Mouse (Mus musculus): Measurements from ENCODE around the gene Gzmm.
A peak's percentile ranks its signal among the peaks of the same experiment; 100 is the strongest.

Gene Gzmm

GRCm38 (mm10) chr10:79704065-79704969 is 15.5 kb downstream of the Gzmm start, which contains the start of gene Bsg:
Bsg (plus strand) TSS chr10:79704491.
- peak; percentile 100 for DNase-seq

DNA sequence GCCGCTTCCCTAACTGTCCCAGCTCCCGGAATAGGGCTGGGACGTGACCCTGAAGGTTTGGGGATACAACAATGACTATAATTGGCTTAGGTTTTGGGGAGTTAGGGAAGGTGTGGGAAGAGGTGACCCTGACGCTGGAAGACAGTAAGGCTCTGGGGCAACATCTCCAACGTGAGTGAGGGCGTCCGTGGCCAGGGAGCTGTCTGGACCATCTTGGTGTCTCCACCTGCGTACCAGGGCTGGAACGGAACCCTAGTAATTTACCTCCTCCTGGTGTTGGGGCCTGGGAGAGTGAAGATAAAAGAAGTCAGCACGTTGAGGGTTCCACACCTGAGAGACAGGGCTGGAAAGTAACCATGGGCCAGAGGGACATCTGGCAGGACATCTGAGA is 16.1 kb downstream of the Gzmm start:
- DNase-seq = no peak

DNA sequence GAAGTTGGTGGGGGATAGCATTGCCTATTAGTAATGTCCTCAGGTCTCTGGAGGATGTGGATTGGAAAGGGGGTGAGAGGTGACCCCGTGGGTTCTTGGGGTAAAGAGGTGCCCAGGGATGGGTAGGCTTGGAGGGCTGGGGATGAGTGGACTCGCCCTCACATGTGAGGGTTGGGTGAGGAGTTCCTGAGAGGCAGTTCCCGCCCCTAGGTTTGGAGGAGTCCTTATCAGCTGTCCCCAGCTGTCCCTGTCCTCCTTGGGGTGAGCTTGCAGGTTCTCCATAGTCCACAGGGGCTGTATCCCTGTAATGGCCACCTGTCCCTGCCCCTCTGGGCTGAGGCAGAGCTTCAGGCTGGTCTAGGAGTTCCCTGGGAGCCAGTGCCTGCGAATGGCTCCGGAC is 17.1 kb downstream of the Gzmm start:
- DNase-seq = no peak

GRCm38 (mm10) chr10:79706406-79707094 is 17.7 kb downstream of the Gzmm start:
- DNase-seq = no peak

GRCm38 (mm10) chr10:79707162-79707561 is 18.3 kb downstream of the Gzmm start:
- no peak for DNase-seq

DNA sequence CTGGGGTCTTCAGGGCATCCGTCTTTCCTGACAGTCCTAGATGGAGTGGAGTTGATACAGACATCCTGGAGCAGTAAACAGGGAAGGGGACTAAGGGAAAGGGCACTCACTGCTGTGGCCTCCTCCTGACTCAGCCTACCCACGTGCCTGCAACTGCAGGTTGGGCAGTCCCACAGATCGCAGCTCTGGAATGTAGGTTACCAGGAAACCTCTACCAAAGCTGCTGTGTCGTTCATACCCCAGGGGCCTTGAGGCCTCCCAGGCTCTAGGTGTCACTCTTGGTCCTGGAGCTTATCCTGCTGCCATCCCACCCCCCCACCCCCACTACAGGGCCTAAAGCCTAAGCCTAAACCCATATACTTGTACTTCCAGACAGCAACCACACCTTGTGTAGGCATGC is 18.9 kb downstream of the Gzmm start:
- no peak for DNase-seq

GRCm38 (mm10) chr10:79708668-79709067 is 19.8 kb downstream of the Gzmm start:
- DNase-seq = peak; percentile 94

- DNase-seq = peak; percentile 92
Measured at GRCm38 (mm10) chr10:79709307-79709706, 20.5 kb downstream of the Gzmm start.

- DNase-seq = peak; percentile 91
Measured at GRCm38 (mm10) chr10:79712029-79712428, 23.2 kb downstream of the Gzmm start.

GRCm38 (mm10) chr10:79712499-79713126 is 23.8 kb downstream of the Gzmm start:
- DNase-seq = peak; percentile 96

- no peak for DNase-seq
Measured at GRCm38 (mm10) chr10:79713163-79713562, 24.3 kb downstream of the Gzmm start.

GRCm38 (mm10) chr10:79714996-79715395 is 26.2 kb downstream of the Gzmm start:
- DNase-seq = no peak

- DNase-seq = no peak
Measured at GRCm38 (mm10) chr10:79716254-79716987, 27.6 kb downstream of the Gzmm start, which contains the start of gene Hcn2. Hcn2 (plus strand) TSS chr10:79716634.

- no peak for DNase-seq
Measured at GRCm38 (mm10) chr10:79716988-79717355, 28.2 kb downstream of the Gzmm start.

DNA sequence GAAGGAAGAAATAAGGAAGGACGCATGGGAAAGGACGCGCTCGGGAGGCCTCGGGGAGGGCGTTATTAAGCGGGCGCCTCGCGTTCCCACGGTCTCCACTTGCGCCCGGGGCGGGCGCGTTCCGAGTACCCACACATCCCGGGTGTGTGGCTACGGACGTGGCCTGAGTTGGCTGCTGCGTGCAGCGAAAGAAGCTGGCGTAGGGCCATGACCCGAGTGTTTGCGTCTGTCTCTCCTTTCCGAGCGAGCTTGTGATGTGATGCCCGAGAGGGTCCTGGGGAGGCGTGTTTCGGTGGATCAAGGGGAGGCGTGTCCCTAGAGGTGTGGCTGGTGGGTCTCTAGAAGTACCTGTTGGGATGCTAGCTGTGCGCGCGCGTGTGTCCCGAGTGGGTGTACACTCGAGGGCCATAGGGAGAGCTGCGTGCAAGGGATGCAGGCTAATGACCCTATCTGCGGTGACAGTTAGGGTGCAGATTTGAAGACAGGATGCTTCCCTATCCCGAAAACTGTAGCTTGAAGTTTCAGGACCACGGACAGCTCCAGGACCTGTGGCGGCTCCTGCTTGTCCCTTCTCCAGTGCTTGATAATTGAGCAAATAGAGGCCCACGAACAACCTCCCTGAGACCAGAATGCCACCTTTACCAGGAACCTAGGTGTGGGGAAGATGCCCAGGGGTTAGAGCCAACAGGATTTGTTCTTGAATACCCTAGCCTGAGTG is 29.0 kb downstream of the Gzmm start:
- no peak for DNase-seq

DNA sequence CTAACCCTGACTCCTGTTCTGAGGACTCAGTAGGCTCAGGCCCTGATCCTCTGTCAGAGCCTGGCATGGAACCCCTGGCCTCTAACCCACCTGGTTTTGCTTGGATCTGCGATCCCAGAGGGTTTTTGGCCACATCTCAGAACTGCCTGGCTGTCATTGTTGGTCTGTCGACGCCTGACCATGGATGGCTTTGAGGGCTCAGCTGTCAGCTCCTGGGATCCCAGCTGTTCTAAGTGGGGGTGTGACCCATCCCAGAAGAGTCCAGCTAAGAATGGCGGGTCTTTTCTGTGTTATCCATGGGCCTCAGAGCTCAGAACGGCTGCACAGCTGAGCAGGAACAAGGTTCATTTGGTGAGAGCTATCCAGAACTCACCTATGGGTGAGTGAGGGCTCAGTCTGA is 32.3 kb downstream of the Gzmm start:
- no peak for DNase-seq

- DNase-seq = no peak
Measured at GRCm38 (mm10) chr10:79723047-79723446, 34.2 kb downstream of the Gzmm start.

DNA sequence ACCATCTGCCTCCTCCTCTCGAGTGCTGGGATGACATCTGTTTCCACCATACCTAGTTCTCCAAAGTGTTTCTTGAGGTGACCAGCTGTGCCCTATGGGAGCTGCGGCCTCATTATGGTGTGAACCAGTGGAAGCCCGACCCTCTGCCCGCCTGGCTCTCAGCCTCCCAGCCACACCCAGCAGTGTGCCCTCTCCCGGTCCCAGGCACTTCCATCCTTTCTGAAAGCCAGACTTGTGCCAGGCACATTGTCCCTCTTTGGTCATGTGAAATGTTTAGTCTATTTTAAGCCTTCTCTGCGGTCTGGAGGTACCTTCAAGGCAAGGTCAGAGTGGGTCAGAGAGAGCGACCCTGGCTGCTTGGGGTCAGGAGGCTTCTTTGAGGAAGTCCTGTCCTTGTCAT is 34.9 kb downstream of the Gzmm start:
- no peak for DNase-seq

GRCm38 (mm10) chr10:79726090-79726489 is 37.3 kb downstream of the Gzmm start:
- no peak for DNase-seq

GRCm38 (mm10) chr10:79728323-79729249 is 39.8 kb downstream of the Gzmm start:
- no peak for DNase-seq

DNA sequence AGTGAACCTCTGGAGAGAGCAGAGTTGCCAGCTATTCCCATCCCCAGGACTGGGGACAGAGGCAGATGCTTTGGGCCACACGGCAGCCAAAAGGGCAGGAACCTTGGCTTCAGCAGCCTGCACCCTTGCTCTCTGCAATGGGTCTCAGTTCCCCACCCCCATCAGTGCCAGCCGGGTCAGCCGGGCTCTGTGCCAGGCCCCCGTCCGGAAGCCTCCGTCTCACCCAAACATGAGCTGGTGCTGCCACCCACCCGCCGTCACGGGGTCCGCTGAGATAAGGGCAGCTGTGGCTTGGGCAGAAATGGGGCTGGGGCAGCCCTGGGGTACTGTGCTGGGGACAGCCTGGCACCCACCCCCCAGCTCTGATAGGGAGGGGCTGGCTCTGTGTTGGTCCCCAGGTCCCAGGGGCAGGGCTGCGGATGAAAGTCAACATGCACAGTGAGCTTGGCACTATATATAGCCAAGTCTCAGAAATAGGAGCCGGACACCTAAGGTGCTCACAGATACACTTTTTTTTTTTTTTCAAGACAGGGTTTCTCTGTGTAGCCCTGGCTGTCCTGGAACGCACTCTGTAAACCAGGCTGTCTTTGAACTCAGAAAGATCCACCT is 40.6 kb downstream of the Gzmm start:
- DNase-seq = peak; percentile 97

Data from heart, adult 11 months (tissue).